Mouse (Mus musculus): ENCODE results near the gene Ikzf2.

- TF ChIP-seq CTCF (IDR thresholded peaks at IDR 0.05; ENCODE audit: low read depth) (no peak), EP300 (optimal IDR thresholded peaks at IDR 0.05) (no peak)
These were observed 86.1 kb downstream of the Ikzf2 start for GRCm38 (mm10) chr1:69600954-69601353.
